In the genomic region with DNA sequence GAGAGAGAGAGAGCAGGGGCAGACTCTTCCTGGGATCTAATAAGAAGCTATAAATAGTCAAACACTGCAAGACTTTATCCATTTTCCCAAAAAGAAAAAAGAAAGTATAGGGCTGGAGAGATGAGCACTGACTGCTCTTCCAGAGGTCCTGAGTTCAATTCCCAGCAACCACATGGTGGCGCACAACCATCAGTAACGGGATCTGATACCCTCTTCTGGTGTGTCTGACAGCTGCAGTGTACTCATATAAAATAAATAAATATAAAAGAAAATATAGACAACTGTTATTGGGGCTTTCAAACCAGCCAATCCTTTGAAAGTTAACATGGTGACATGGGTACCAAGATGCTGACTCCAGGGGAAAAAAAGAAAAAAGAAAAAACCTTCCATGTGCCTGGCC, we compare ENCODE assay signal across 14 mouse cellular contexts. TPM values are rescaled to one million over a fixed set of nuclear protein-coding genes. Genes with fewer than 3 reads are reported as not detected.
A peak's percentile ranks its signal among the peaks of the same experiment; 100 is the strongest.
DNase-seq lines count a peak whose midpoint lies in the region; ATAC-seq and TF ChIP-seq lines count a peak whose summit lies in the region.
"Had no signal": no experiment of that assay in that cellular context is flagged by ENCODE, and none has a peak within 500 bp of the region (broad histone marks: within the 10 kb centered on the region; RNA-seq: fewer than 3 reads in every experiment).

No protein-coding gene starts in this region.

- no peak overlapping the region for H3K9ac ChIP-seq in liver, adult 2 months (ENCODE audit: low read depth, low read length)
- no peak overlapping the region for H3K9ac ChIP-seq in liver, embryonic 12.5 days
- H3K9ac ChIP-seq in forebrain, embryonic 14.5 days (ENCODE audit: low read length) = no peak overlapping the region
- H3K9ac ChIP-seq: embryonic facial prominence, embryonic 15.5 days had no signal

- no peaks in the 10 kb centered on the region for H3K27me3 ChIP-seq in liver, adult 2 months (ENCODE audit: control insufficient read depth, insufficient read depth, low read length)
- peaks cover 36% of the 10 kb centered on the region for H3K27me3 ChIP-seq in liver, embryonic 12.5 days (replicated peaks)
- no peaks in the 10 kb centered on the region for H3K27me3 ChIP-seq in forebrain, embryonic 14.5 days (replicated peaks; ENCODE audit: control insufficient read depth, insufficient read depth, low read length)

- DNase-seq in cerebellum, postnatal 10 days = peak; percentile 54 to 59
- DNase-seq in liver, adult 2 months (ENCODE audit: extremely low read depth, low read depth, low spot score) = no peak
- DNase-seq in ZHBTc4 (ENCODE audit: low read depth, low spot score) = peak; percentile 54
- DNase-seq in thymus, postnatal 10 days (ENCODE audit: low spot score in 2 of 2) = peak; percentile 53 to 59
- no peak for DNase-seq in forebrain, embryonic 14.5 days (ENCODE audit: low spot score)
- DNase-seq in heart, adult 11 months = no peak
- DNase-seq: kidney, postnatal 14 days; retina, postnatal 1 day had no signal

- WGBS in liver, adult 2 months = 22% methylated on average over 2 of the region's 2 CpGs
- 17% methylated on average over 2 of the region's 2 CpGs for WGBS in liver, embryonic 12.5 days (ENCODE audit: insufficient replicate concordance)
- WGBS in forebrain, embryonic 14.5 days = 37% methylated on average over 2 of the region's 2 CpGs

- H3K79me2 ChIP-seq in liver, adult 2 months (ENCODE audit: control insufficient read depth, insufficient read depth, low read length) = no peaks in the 10 kb centered on the region

- no peak for TF ChIP-seq POLR2A in liver, adult 2 months (IDR thresholded peaks at IDR 0.05; ENCODE audit: extremely low read depth, insufficient read depth, low read length)

- H3K27ac ChIP-seq in liver, adult 2 months (replicated peaks; ENCODE audit: insufficient read depth, low read depth, low read length) = no peak overlapping the region
- H3K27ac ChIP-seq in liver, embryonic 12.5 days = no peak overlapping the region
- no peak overlapping the region for H3K27ac ChIP-seq in forebrain, embryonic 14.5 days (ENCODE audit: low read depth, low read length)
- H3K27ac ChIP-seq: embryonic facial prominence, embryonic 15.5 days; hindbrain, embryonic 10.5 days had no signal

- H3K9me3 ChIP-seq in liver, embryonic 12.5 days (replicated peaks) = no peaks in the 10 kb centered on the region
- H3K9me3 ChIP-seq in forebrain, embryonic 14.5 days (replicated peaks; ENCODE audit: control insufficient read depth, low read length) = 0 out of 2 replicates have a peak, but pooled peaks cover 3% of the 10 kb centered on the region
- H3K9me3 ChIP-seq: embryonic facial prominence, embryonic 15.5 days had no signal

- H3K4me3 ChIP-seq in liver, adult 2 months (ENCODE audit: insufficient read depth, low read depth, low read length) = no peak overlapping the region
- H3K4me3 ChIP-seq in liver, embryonic 12.5 days = no peak overlapping the region
- H3K4me3 ChIP-seq in forebrain, embryonic 14.5 days (ENCODE audit: low read depth, low read length) = no peak overlapping the region
- H3K4me3 ChIP-seq: embryonic facial prominence, embryonic 15.5 days; hindbrain, embryonic 10.5 days; myocyte had no signal

- peak; percentile 35; the same call in 1 of the 2 replicates for TF ChIP-seq CTCF in liver, adult 2 months (IDR thresholded peaks at IDR 0.05; ENCODE audit: low read depth, low read length)

- no peak for ATAC-seq in cerebellum, adult (ENCODE audit: insufficient number of reproducible peaks, low FRiP score, low TSS enrichment)
- no peak for ATAC-seq in liver, embryonic 12.5 days
- ATAC-seq in forebrain, embryonic 14.5 days = no peak

- no peak overlapping the region for H3K4me2 ChIP-seq in liver, embryonic 12.5 days
- no peak overlapping the region for H3K4me2 ChIP-seq in forebrain, embryonic 14.5 days (ENCODE audit: low read length)
- H3K4me2 ChIP-seq: embryonic facial prominence, embryonic 15.5 days had no signal

- H3K36me3 ChIP-seq in liver, adult 2 months (ENCODE audit: control insufficient read depth, insufficient read depth, low read length) = no peaks in the 10 kb centered on the region
- no peaks in the 10 kb centered on the region for H3K36me3 ChIP-seq in liver, embryonic 12.5 days
- H3K36me3 ChIP-seq in forebrain, embryonic 14.5 days (ENCODE audit: control insufficient read depth, insufficient read depth, low read length) = no peaks in the 10 kb centered on the region
- H3K36me3 ChIP-seq: embryonic facial prominence, embryonic 15.5 days; hindbrain, embryonic 10.5 days had no signal

- H3K4me1 ChIP-seq in liver, adult 2 months (ENCODE audit: control insufficient read depth, insufficient read depth, low read length) = no peaks in the 10 kb centered on the region
- H3K4me1 ChIP-seq in liver, embryonic 12.5 days = no peaks in the 10 kb centered on the region
- H3K4me1 ChIP-seq in forebrain, embryonic 14.5 days (ENCODE audit: control insufficient read depth, insufficient read depth, low read length) = no peaks in the 10 kb centered on the region

RNA-seq across cellular contexts. Expression of a gene that starts 5.2 kb away (rescaled TPM):
- not detected in 2 replicates for total RNA-seq in liver, adult 2 months (2014; rRNA removed)
- not detected in 2 replicates for polyA plus RNA-seq in liver, adult 2 months (2012; rRNA removed)
- 0.24 and 0.26 TPM in 2 replicates for polyA plus RNA-seq in liver, embryonic 12.5 days (2016; fragmentation: Nextera tagmentation; extraction: Ambion mirVana)
- polyA plus RNA-seq in forebrain, embryonic 14.5 days (2014; fragmentation: Nextera tagmentation; extraction: Ambion mirVana) = 1.1 and 1.4 TPM in 2 replicates
- total RNA-seq: megakaryocyte progenitor cell, adult 5-6 weeks had no signal

RNA-seq across cellular contexts. Expression of a gene that starts 26.2 kb away (rescaled TPM):
- total RNA-seq in liver, adult 2 months (2014; rRNA removed) = 10.6 and 11.6 TPM in 2 replicates
- 18.9 and 21.4 TPM in 2 replicates for polyA plus RNA-seq in liver, adult 2 months (2012; rRNA removed)
- polyA plus RNA-seq in liver, embryonic 12.5 days (2016; fragmentation: Nextera tagmentation; extraction: Ambion mirVana) = 13.6 and 13.9 TPM in 2 replicates
- 10.4 and 13.7 TPM in 2 replicates for polyA plus RNA-seq in forebrain, embryonic 14.5 days (2014; fragmentation: Nextera tagmentation; extraction: Ambion mirVana)

RNA-seq across cellular contexts. Expression of a gene that starts 42.8 kb away (rescaled TPM):
- total RNA-seq in liver, adult 2 months (2014; rRNA removed) = not detected in 2 replicates
- polyA plus RNA-seq in liver, adult 2 months (2012; rRNA removed) = not detected in 2 replicates
- 0.08 and 0.14 TPM in 2 replicates for polyA plus RNA-seq in liver, embryonic 12.5 days (2016; fragmentation: Nextera tagmentation; extraction: Ambion mirVana)
- polyA plus RNA-seq in forebrain, embryonic 14.5 days (2014; fragmentation: Nextera tagmentation; extraction: Ambion mirVana) = 5.7 and 8.5 TPM in 2 replicates
- total RNA-seq: megakaryocyte progenitor cell, adult 5-6 weeks had no signal
- polyA plus RNA-seq: myocyte had no signal

RNA-seq across cellular contexts. Expression of a gene that starts 46.9 kb away (rescaled TPM):
- 14.8 and 15.5 TPM in 2 replicates for total RNA-seq in liver, adult 2 months (2014; rRNA removed)
- polyA plus RNA-seq in liver, adult 2 months (2012; rRNA removed) = 2.6 and 3.5 TPM in 2 replicates
- 39.3 and 40.2 TPM in 2 replicates for polyA plus RNA-seq in liver, embryonic 12.5 days (2016; fragmentation: Nextera tagmentation; extraction: Ambion mirVana)
- 70.6 and 78.6 TPM in 2 replicates for polyA plus RNA-seq in forebrain, embryonic 14.5 days (2014; fragmentation: Nextera tagmentation; extraction: Ambion mirVana)

Comparison
In these comparisons a context has a peak if more than half of its experiments do, and no peak if none do; other contexts are left out.
1. DNase-seq: peak in cerebellum, postnatal 10 days (2 of 2), ZHBTc4 (single experiment) and thymus, postnatal 10 days (2 of 2); none in liver, adult 2 months (single experiment), forebrain, embryonic 14.5 days (single experiment) and heart, adult 11 months (single experiment).